Comparison of ENCODE assay signal across 20 mouse cellular contexts in genomic region chr2:129489496-129490285, GRCm38 (mm10). TPM values are rescaled to one million over a fixed set of nuclear protein-coding genes. Genes with fewer than 3 reads are reported as not detected.
DNase-seq lines count a peak whose midpoint lies in the region; ATAC-seq and TF ChIP-seq lines count a peak whose summit lies in the region.
"Had no signal": no experiment of that assay in that cellular context is flagged by ENCODE, and none has a peak within 500 bp of the region (broad histone marks: within the 10 kb centered on the region; RNA-seq: fewer than 3 reads in every experiment).

No protein-coding gene starts in this region.

- no peak for TF ChIP-seq POLR2A in spleen, adult 2 months (IDR thresholded peaks at IDR 0.05; ENCODE audit: low read depth, low read length)

- peak; percentile 99 for ATAC-seq in megakaryocyte, adult 5-6 weeks (ENCODE audit: poor library complexity, severe bottlenecking)
- ATAC-seq in hindbrain, embryonic 12.5 days (ENCODE audit: low FRiP score), result no peak
- ATAC-seq: intestine, postnatal 0 days; midbrain, embryonic 15.5 days had no signal

- H3K27me3 ChIP-seq in spleen, adult 2 months (ENCODE audit: control insufficient read depth, insufficient read depth, low read length), result no peaks in the 10 kb centered on the region
- H3K27me3 ChIP-seq in hindbrain, embryonic 12.5 days, result no peaks in the 10 kb centered on the region
- H3K27me3 ChIP-seq: midbrain, embryonic 15.5 days had no signal

- no peaks in the 10 kb centered on the region for H3K36me3 ChIP-seq in spleen, adult 2 months (ENCODE audit: control insufficient read depth, insufficient read depth, low read length)
- H3K36me3 ChIP-seq in hindbrain, embryonic 12.5 days, result no peaks in the 10 kb centered on the region
- H3K36me3 ChIP-seq: embryonic facial prominence, embryonic 10.5 days; midbrain, embryonic 15.5 days had no signal

- H3K4me1 ChIP-seq in spleen, adult 2 months (ENCODE audit: control insufficient read depth, insufficient read depth, insufficient read length), result peaks cover 13% of the 10 kb centered on the region
- no peaks in the 10 kb centered on the region for H3K4me1 ChIP-seq in hindbrain, embryonic 12.5 days
- H3K4me1 ChIP-seq: embryonic facial prominence, embryonic 10.5 days; midbrain, embryonic 15.5 days had no signal

- no peak overlapping the region for H3K4me3 ChIP-seq in spleen, adult 2 months (ENCODE audit: extremely low read depth, insufficient read depth, insufficient read length)
- H3K4me3 ChIP-seq in hindbrain, embryonic 12.5 days, result no peak overlapping the region
- H3K4me3 ChIP-seq: embryonic facial prominence, embryonic 10.5 days; heart, adult 2 months; midbrain, embryonic 15.5 days had no signal

- peak; percentile 6 to 41 for DNase-seq in heart, adult 9 months (ENCODE audit: low spot score in 2 of 2)
- no peak for DNase-seq in heart, adult 8-10 months (ENCODE audit: low spot score)
- DNase-seq in spleen, adult 2 months (ENCODE audit: low read depth in 1 of 2, low spot score in 2 of 2), result peak; percentile 41 to 67
- no peak for DNase-seq in spleen, postnatal 4 days (ENCODE audit: low spot score in 2 of 2)
- DNase-seq in cerebellum, adult 9-10 months, result no peak
- no peak for DNase-seq in testis, postnatal 14 days (ENCODE audit: low spot score)
- DNase-seq: cerebellum, adult 9-11 months; heart, adult 2 months; heart, postnatal 4 days; lung, embryonic 14.5 days; right cerebral cortex, postnatal 14 days had no signal

- peak overlapping the region; percentile 97 for H3K27ac ChIP-seq in spleen, adult 2 months (ENCODE audit: insufficient read depth, low read length)
- no peak overlapping the region for H3K27ac ChIP-seq in hindbrain, embryonic 12.5 days
- H3K27ac ChIP-seq: embryonic facial prominence, embryonic 10.5 days; heart, adult 2 months; midbrain, embryonic 15.5 days had no signal

- WGBS in spleen, adult 2 months, result under 1% methylated on average over 3 of the region's 3 CpGs
- WGBS in hindbrain, embryonic 12.5 days, result 82% methylated on average over 3 of the region's 3 CpGs

- H3K9ac ChIP-seq in hindbrain, embryonic 12.5 days, result no peak overlapping the region
- H3K9ac ChIP-seq: lung, embryonic 14.5 days; midbrain, embryonic 15.5 days had no signal

- H3K4me2 ChIP-seq in hindbrain, embryonic 12.5 days (replicated peaks), result no peak overlapping the region
- H3K4me2 ChIP-seq: lung, embryonic 14.5 days; midbrain, embryonic 15.5 days had no signal

- no peaks in the 10 kb centered on the region for H3K9me3 ChIP-seq in hindbrain, embryonic 12.5 days (replicated peaks)
- H3K9me3 ChIP-seq: embryonic facial prominence, embryonic 10.5 days; midbrain, embryonic 15.5 days had no signal

- TF ChIP-seq CTCF in spleen, adult 2 months (IDR thresholded peaks at IDR 0.05; ENCODE audit: extremely low read depth, insufficient read depth, insufficient read length, insufficient replicate concordance), result no peak

RNA-seq across cellular contexts. Expression of gene F830045P16Rik, which starts 46.7 kb away (rescaled TPM):
- total RNA-seq in heart, adult 8-10 months (2022), result under 1 TPM in 2 of 4 experiments, not detected in 2; 0.16 to 0.22 TPM
- 0.07 TPM in 1 of 2 replicates, not detected in the other for polyA plus RNA-seq in spleen, adult 2 months (2012; rRNA removed)
- not detected in 2 replicates for total RNA-seq in megakaryocyte, adult 5-6 weeks (2015)
- total RNA-seq in megakaryocyte, adult 5-6 weeks (2017), result not detected in 2 replicates
- polyA plus RNA-seq in hindbrain, embryonic 12.5 days (2016; fragmentation: Nextera tagmentation; extraction: Ambion mirVana), result 0.10 TPM in 1 of 2 replicates, not detected in the other
- total RNA-seq: heart, postnatal 4 days had no signal
- polyA plus RNA-seq: brain, embryonic 14.5 days; embryonic facial prominence, embryonic 10.5 days; heart, adult 2 months; intestine, postnatal 0 days; large intestine, adult 2 months; lung, embryonic 14.5 days; midbrain, embryonic 15.5 days; neural tube, embryonic 14.5 days; testis, adult 2 months had no signal

Comparison
In these comparisons a context has a peak if more than half of its experiments do, and no peak if none do; other contexts are left out.
1. DNase-seq: peak in heart, adult 9 months (2 of 2) and spleen, adult 2 months (2 of 2); none in heart, adult 8-10 months (single experiment), spleen, postnatal 4 days (0 of 2), cerebellum, adult 9-10 months (single experiment) and testis, postnatal 14 days (single experiment).